Mouse (Mus musculus): ENCODE results near the gene Klf1.

The Klf1 gene

GRCm38 (mm10) chr8:84901752-84902151 lies at the start of gene Klf1:
Klf1 (plus strand) TSS chr8:84901928.
- no peak for DNase-seq

- DNase-seq: no peak
Measured at GRCm38 (mm10) chr8:84856434-84856833, 45.3 kb upstream of the Klf1 start.

- DNase-seq: peak; percentile 95
Measured at GRCm38 (mm10) chr8:84856864-84857441, 44.8 kb upstream of the Klf1 start, which contains the start of gene Farsa. Farsa (plus strand) TSS chr8:84856989.

GRCm38 (mm10) chr8:84871376-84872308 lies 30.1 kb upstream of the Klf1 start, which contains the start of gene Syce2:
Syce2 (plus strand) TSS chr8:84872111.
- peak; percentile 91 for DNase-seq

DNA sequence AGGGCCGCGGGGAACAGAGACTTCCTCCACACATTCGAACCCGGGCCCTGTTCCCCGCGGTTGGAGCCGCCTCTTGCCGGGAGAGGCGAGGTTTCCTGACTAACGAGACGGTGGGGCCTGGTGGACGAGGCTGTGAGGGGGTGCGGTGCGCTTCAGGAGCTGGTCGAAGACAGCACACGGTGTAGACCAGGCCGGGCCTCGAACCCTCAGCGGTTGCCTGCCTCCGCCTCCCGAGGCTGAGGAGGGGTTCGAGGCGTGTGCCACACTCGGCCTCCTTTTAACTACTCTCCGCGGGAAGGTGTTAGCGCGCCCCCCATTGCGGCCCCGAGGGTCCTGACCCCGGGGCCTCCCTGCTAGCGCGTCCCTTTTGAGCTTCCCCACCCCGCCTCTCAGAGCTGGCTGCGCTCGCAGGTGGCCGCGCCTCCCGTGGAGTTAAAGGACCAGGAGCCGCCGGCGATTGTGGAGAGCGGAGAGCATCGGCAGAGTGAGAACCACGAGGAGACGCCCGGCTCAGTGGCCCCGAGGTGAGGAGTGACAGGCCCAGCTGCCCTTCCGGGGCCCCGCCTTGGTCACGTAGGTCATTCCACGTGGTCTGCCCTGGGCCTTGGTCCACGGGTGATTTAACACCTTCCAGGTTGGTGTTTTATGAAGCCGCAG lies 29.3 kb upstream of the Klf1 start:
- DNase-seq: peak; percentile 41

- DNase-seq: no peak
Measured at GRCm38 (mm10) chr8:84873016-84873415, 28.7 kb upstream of the Klf1 start.

GRCm38 (mm10) chr8:84874339-84874738 lies 27.4 kb upstream of the Klf1 start:
- no peak for DNase-seq

GRCm38 (mm10) chr8:84877297-84878035 lies 24.3 kb upstream of the Klf1 start:
- DNase-seq: no peak

GRCm38 (mm10) chr8:84878915-84879314 lies 22.8 kb upstream of the Klf1 start:
- DNase-seq: no peak

DNA sequence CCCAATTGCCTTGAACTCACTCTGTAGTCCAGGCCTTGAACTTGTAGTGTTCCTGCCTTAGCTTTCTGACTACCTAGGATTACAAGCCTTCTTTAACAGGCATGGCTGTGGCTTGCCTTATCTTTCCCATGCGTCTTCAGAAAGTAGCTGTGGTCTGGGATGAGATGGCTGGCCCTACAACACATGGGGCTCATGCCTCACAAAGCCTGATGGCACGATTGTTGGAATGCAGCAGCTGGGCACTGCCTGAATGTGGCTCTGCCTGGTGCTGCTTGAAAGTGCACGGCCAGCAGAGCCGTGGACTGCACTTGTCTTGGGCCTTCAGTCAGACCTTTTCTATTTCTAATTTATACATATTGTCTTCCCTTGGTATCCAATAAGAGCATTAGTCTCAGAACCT lies 17.0 kb upstream of the Klf1 start:
- no peak for DNase-seq

DNA sequence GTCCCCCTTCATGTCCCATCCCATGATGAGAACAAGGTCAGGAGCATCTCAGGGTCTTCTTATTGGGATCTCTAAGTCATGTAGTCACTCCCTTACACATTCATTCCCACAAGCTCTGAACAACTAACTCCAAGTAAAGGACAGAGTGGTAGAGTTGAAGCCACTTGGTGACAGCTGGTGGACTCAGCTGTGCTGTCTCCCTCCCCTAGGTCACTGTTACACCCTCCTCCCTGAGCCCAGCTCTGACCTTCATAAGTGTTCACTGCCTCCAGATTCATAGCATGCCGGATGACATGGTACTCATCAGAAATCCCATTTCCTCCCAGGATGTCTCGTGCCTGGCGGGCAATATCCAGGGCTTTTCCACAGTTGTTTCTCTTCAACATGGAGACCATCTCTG lies 13.4 kb upstream of the Klf1 start:
- no peak for DNase-seq

DNA sequence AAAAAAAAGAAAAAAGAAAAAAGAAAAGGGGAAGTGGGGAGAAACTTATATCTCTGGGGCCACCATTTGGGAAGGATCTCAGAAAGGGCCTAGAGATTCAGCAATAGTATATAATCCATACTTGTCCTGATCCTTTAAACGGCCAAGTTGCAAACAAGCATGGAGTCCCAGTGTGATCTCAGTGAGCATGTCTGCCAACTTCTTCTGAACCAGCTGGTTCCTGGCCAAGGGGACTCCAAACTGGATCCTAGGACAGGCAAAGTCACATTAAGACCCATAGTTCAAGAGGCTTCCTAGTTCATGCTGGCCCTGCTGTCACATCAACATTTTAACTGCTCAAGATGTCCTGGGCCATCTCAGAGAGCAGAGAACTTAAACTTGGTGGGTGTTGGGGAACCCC lies 12.6 kb upstream of the Klf1 start:
- no peak for DNase-seq

GRCm38 (mm10) chr8:84892993-84893708 lies 8.6 kb upstream of the Klf1 start:
- DNase-seq: no peak

GRCm38 (mm10) chr8:84893709-84894134 lies 8.0 kb upstream of the Klf1 start, which contains the start of gene Gcdh:
Gcdh (minus strand) TSS chr8:84893921.
- DNase-seq: peak; percentile 99

- DNase-seq: no peak
Measured at GRCm38 (mm10) chr8:84895963-84896362, 5.8 kb upstream of the Klf1 start.

DNA sequence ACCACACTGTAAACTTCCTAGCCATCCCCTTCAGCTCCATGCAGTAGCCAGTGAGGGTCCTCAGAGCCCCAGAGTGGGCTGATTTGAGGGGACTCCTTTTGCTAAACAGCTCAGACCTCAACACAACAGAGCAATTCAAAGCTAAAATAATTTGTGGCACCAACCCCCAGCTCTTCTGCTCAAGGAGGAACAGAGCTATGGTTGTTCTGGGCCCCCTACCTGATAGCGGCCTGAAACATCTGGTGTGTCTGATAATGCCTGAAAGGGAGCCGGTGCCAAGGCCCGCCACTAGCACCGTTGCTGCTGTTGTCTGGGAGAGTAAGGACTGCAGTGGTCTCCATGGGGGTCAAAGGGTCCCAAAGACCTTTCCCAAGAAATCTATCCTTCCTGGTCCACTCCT lies 657 bp upstream of the Klf1 start:
- DNase-seq: no peak

- no peak for DNase-seq
Measured at GRCm38 (mm10) chr8:84902367-84902919, 715 bp downstream of the Klf1 start.

DNA sequence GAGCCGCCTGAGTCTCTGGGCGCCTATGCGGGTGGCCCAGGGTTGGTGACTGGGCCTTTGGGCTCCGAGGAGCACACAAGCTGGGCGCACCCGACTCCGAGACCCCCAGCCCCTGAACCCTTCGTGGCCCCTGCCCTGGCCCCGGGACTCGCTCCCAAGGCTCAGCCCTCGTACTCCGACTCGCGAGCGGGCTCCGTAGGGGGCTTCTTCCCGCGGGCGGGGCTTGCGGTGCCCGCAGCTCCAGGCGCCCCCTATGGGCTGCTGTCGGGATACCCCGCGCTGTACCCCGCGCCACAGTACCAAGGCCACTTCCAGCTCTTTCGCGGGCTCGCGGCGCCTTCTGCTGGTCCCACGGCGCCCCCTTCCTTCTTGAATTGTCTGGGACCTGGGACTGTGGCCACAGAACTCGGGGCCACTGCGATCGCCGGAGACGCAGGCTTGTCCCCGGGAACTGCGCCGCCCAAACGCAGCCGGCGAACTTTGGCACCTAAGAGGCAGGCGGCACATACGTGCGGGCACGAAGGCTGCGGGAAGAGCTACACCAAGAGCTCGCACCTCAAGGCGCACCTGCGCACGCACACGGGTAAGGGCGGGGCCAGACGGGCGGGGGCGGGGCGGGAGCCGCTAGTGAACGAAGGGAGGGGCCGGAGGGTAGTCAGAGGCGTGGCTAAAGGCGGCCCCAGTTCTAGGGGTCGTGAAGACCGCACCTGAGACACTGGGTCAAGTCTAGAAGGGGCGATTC lies 1.4 kb downstream of the Klf1 start:
- DNase-seq: peak; percentile 96

- no peak for DNase-seq
Measured at GRCm38 (mm10) chr8:84904351-84904750, 2.6 kb downstream of the Klf1 start.

DNA sequence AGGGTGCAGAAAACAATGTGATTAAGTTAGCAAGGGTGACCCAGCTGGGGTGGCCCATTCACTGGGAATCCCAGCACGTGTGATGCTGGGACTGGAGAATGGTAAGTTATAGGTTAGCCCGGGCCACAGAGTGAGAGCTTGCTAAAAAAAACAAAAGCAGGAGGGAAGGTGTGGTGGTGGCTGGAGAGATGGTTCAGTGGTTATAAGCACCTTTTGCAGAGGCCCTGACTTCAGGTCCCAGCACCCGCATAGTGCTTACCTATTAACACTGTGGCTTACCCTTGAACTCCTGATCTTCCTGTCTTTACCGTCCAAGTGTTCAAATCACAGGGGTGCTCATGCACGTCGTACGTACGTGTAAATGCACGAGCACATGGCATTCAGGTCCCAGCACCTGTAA lies 5.3 kb downstream of the Klf1 start:
- DNase-seq: no peak

DNA sequence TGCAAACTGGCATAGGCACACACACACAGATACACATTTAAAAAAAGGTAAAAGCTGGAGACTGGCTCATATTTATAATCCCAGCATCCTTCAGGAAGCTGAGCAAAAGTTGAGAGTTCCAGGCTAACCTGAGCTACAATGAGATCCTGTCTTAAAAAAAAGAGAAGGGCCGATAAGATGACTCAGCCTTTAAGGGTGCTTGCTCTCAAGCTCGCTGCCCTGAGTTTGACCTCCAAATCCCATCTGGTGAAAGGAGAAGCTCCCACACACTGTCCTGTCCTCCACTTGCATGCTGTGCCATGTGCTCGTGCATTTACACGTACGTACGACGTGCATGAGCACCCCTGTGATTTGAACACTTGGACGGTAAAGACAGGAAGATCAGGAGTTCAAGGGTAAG lies 5.8 kb downstream of the Klf1 start:
- no peak for DNase-seq

Data from lung, postnatal 36 days (tissue).